15 mouse cellular contexts compared by ENCODE assay signal in the genomic region with DNA sequence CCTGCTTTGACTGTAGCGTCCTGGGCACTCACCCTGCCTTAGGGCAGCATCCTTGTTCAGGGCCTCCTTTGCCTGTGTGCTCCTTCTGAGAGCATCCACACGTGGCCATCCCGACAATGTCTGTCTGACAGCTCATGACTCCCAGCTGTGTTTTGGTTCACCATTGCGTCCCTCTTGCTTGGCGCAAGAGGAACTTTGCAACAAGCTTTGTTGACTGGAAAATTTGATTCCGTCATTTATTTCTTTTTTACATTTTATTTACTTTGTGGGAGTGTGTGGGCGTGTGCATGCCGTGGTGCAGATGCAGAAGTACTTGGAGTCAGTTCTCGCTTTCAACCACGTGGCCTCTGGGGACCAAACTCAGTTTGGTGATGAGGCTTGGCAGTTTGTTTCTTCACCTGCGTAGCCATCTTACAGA. TPM values are rescaled to one million over a fixed set of nuclear protein-coding genes. Genes with fewer than 3 reads are reported as not detected.
DNase-seq lines count a peak whose midpoint lies in the region; ATAC-seq and TF ChIP-seq lines count a peak whose summit lies in the region.
"Had no signal": no experiment of that assay in that cellular context is flagged by ENCODE, and none has a peak within 500 bp of the region (broad histone marks: within the 10 kb centered on the region; RNA-seq: fewer than 3 reads in every experiment).

No protein-coding gene starts in this region.

- no peaks in the 10 kb centered on the region for H3K27me3 ChIP-seq in lung, postnatal 0 days (replicated peaks; ENCODE audit: insufficient read depth, low read length)
- H3K27me3 ChIP-seq in megakaryocyte, embryonic 14.5 days (replicated peaks) = no peaks in the 10 kb centered on the region
- no peaks in the 10 kb centered on the region for H3K27me3 ChIP-seq in stomach, embryonic 16.5 days (ENCODE audit: control insufficient read depth, insufficient read depth, low read length)
- H3K27me3 ChIP-seq: limb, embryonic 12.5 days; neural tube, embryonic 15.5 days; stomach, embryonic 15.5 days had no signal

- 37% methylated on average over 11 of the region's 11 CpGs for WGBS in lung, postnatal 0 days
- WGBS in stomach, embryonic 16.5 days = 36% methylated on average over 11 of the region's 11 CpGs

- H3K4me3 ChIP-seq in lung, postnatal 0 days (ENCODE audit: low read depth, low read length) = no peak overlapping the region
- peak overlapping the region; percentile 53 for H3K4me3 ChIP-seq in megakaryocyte, embryonic 14.5 days (replicated peaks)
- no peak overlapping the region for H3K4me3 ChIP-seq in stomach, embryonic 16.5 days (replicated peaks; ENCODE audit: low read length)
- H3K4me3 ChIP-seq: heart, adult 2 months; limb, embryonic 12.5 days; neural tube, embryonic 15.5 days; stomach, embryonic 15.5 days had no signal

- peak; percentile 73 for ATAC-seq in lung, postnatal 0 days
- no peak for ATAC-seq in stomach, embryonic 16.5 days (ENCODE audit: insufficient read depth, low FRiP score)
- ATAC-seq: hindbrain, embryonic 16.5 days had no signal

- H3K4me2 ChIP-seq in lung, postnatal 0 days (replicated peaks; ENCODE audit: low read depth, low read length) = no peak overlapping the region
- no peak overlapping the region for H3K4me2 ChIP-seq in stomach, embryonic 16.5 days (ENCODE audit: low read depth, low read length)
- H3K4me2 ChIP-seq: limb, embryonic 12.5 days; neural tube, embryonic 15.5 days; stomach, embryonic 15.5 days had no signal

- peak; percentile 91 for DNase-seq in heart, adult 11 months
- DNase-seq in heart, postnatal 25 days (ENCODE audit: low spot score) = no peak
- DNase-seq in lung, postnatal 0 days (ENCODE audit: low spot score) = peak; percentile 77
- no peak for DNase-seq in lung, postnatal 14 days
- DNase-seq in gastrocnemius, postnatal 10 days = no peak
- DNase-seq in embryo, embryonic 10 days (ENCODE audit: low spot score) = no peak
- DNase-seq: adrenal gland, postnatal 25 days; kidney, postnatal 14 days had no signal

- TF ChIP-seq CTCF in lung, postnatal 0 days (IDR thresholded peaks at IDR 0.05) = no peak

- H3K27ac ChIP-seq in lung, postnatal 0 days (ENCODE audit: low read length) = no peak overlapping the region
- peak overlapping the region; percentile 44; the same call in 1 of the 2 replicates for H3K27ac ChIP-seq in stomach, embryonic 16.5 days (ENCODE audit: low read length)
- H3K27ac ChIP-seq: heart, adult 2 months; limb, embryonic 12.5 days; neural tube, embryonic 15.5 days; stomach, embryonic 15.5 days had no signal

- intact Hi-C loops in heart, postnatal 25 days (cut with DNase I) = no loop called here

- TF ChIP-seq EP300 in lung, postnatal 0 days (IDR thresholded peaks at IDR 0.05) = no peak

- H3K4me1 ChIP-seq in lung, postnatal 0 days (ENCODE audit: insufficient read depth, low read depth, low read length) = peaks cover 10% of the 10 kb centered on the region; the same call in 1 of the 2 replicates
- peaks cover 93% of the 10 kb centered on the region for H3K4me1 ChIP-seq in megakaryocyte, embryonic 14.5 days
- H3K4me1 ChIP-seq in stomach, embryonic 16.5 days (ENCODE audit: control insufficient read depth, insufficient read depth, low read length) = peaks cover 14% of the 10 kb centered on the region
- H3K4me1 ChIP-seq: stomach, embryonic 15.5 days had no signal

- H3K9me3 ChIP-seq in lung, postnatal 0 days (ENCODE audit: low read length) = no peaks in the 10 kb centered on the region
- no peaks in the 10 kb centered on the region for H3K9me3 ChIP-seq in megakaryocyte, embryonic 14.5 days
- H3K9me3 ChIP-seq in stomach, embryonic 16.5 days (replicated peaks; ENCODE audit: control insufficient read depth, low read length) = no peaks in the 10 kb centered on the region
- H3K9me3 ChIP-seq: limb, embryonic 12.5 days; neural tube, embryonic 15.5 days; stomach, embryonic 15.5 days had no signal

- H3K9ac ChIP-seq in lung, postnatal 0 days (replicated peaks; ENCODE audit: low read depth) = no peak overlapping the region
- H3K9ac ChIP-seq in stomach, embryonic 16.5 days (ENCODE audit: low read length) = no peak overlapping the region
- H3K9ac ChIP-seq: limb, embryonic 12.5 days; neural tube, embryonic 15.5 days; stomach, embryonic 15.5 days had no signal

- H3K36me3 ChIP-seq in lung, postnatal 0 days (ENCODE audit: insufficient read depth, low read length) = peaks cover 10% of the 10 kb centered on the region; the same call in 1 of the 2 replicates
- peaks cover 86% of the 10 kb centered on the region for H3K36me3 ChIP-seq in megakaryocyte, embryonic 14.5 days (replicated peaks; ENCODE audit: low read length)
- H3K36me3 ChIP-seq in stomach, embryonic 16.5 days (ENCODE audit: control insufficient read depth, insufficient read depth, low read length) = peaks cover 8% of the 10 kb centered on the region

RNA-seq across cellular contexts. Expression of a gene that starts 15.2 kb away (rescaled TPM):
- total RNA-seq in heart, postnatal 25 days (2021) = 10 to 100 TPM; 14.4 to 16.8 TPM
- 22.5 and 23.7 TPM in 2 replicates for polyA plus RNA-seq in lung, postnatal 0 days (2015; fragmentation: Nextera tagmentation; extraction: Ambion mirVana)
- polyA plus RNA-seq in megakaryocyte, embryonic 14.5 days (2012; ENCODE audit: insufficient read depth, low replicate concordance) = 9.6 and 14.4 TPM in 2 replicates
- polyA plus RNA-seq in stomach, embryonic 16.5 days (2015; fragmentation: Nextera tagmentation; extraction: Ambion mirVana) = 10.2 and 12.1 TPM in 2 replicates
- total RNA-seq in gastrocnemius, postnatal 10 days (2021) = 10 to 100 TPM; 12.1 to 19.0 TPM

RNA-seq across cellular contexts. Expression of a gene that starts 45.1 kb away (rescaled TPM):
- 10 to 100 TPM; 31.1 to 36.9 TPM for total RNA-seq in heart, postnatal 25 days (2021)
- polyA plus RNA-seq in lung, postnatal 0 days (2015; fragmentation: Nextera tagmentation; extraction: Ambion mirVana) = 164 and 167 TPM in 2 replicates
- polyA plus RNA-seq in megakaryocyte, embryonic 14.5 days (2012; ENCODE audit: insufficient read depth, low replicate concordance) = 68.3 and 82.3 TPM in 2 replicates
- polyA plus RNA-seq in stomach, embryonic 16.5 days (2015; fragmentation: Nextera tagmentation; extraction: Ambion mirVana) = 135 and 136 TPM in 2 replicates
- total RNA-seq in gastrocnemius, postnatal 10 days (2021) = 10 to 100 TPM; 31.4 to 31.7 TPM

Comparison
In these comparisons a context has a peak if more than half of its experiments do, and no peak if none do; other contexts are left out.
1. DNase-seq: peak in heart, adult 11 months (single experiment) and lung, postnatal 0 days (single experiment); none in heart, postnatal 25 days (single experiment), lung, postnatal 14 days (single experiment), gastrocnemius, postnatal 10 days (single experiment) and embryo, embryonic 10 days (single experiment).